Mouse (Mus musculus) telencephalon, adult 2 months (tissue): ENCODE data around the gene Fryl.
"Not testable (repeated sequence)": the region's sequence is repeated elsewhere in the genome, so short reads cannot be mapped to it uniquely, and the experiment has no call there.

Source experiments
- DNase-seq: peaks from one replicate; pipeline ENCODE4 v3.0.0-alpha.2; 2011; ENCODE audit warnings: low read depth, low spot score

Gene Fryl

DNA sequence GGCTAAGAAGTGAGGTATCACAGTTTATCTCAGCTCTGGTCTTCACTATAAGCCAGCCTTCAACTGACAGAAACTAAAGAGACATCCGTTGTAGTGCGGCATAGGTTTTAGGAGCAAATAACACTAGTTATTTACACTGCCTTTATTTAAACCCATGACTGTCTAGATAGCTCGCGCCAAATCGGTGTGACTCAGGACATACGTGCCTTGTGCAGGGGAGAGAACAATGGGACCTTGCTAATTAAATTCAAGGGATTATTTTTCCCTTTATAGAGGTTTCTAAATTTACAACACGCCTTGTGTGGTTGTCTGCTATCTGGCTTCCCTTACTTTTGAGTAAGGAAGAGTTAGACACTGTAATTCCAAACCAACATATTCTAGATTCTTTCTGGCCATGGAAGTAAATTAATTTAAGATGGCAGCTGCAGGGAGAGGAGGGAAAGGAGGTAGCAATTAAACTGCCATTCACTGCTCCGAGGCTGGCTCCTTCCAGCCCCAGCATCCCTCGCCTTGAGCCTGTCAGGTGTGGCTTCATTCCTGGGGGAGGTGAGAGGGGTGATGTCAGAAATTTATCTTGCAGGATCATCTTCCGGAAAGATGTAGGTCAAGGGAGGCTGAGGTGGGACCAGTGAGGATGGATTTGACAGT lies 154.0 kb downstream of the Fryl start:
- peak; percentile 18 for DNase-seq

GRCm38 (mm10) chr5:73092236-73092635 lies 164.2 kb downstream of the Fryl start:
- DNase-seq = no peak

GRCm38 (mm10) chr5:73089158-73089557 lies 167.3 kb downstream of the Fryl start:
- no peak for DNase-seq

DNA sequence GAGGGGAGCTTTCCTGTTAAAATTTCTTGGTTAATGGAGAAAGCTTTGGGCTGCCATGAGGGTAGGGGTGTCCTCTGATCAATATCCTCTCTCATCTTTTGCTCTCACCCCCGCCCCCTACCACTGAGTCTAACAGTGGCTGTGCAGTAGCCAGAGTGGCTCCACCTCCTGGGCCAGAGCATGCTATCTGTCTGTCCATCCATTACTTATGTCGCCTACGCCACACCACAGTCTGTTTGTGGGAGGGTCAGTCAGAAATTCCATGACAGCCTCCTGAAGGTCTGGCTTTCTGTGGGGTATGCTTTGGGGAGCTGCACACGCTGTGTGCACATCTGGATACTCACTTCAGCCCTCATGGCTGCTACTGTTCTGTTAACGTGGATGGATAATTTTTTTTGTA lies 174.9 kb downstream of the Fryl start:
- no peak for DNase-seq

DNA sequence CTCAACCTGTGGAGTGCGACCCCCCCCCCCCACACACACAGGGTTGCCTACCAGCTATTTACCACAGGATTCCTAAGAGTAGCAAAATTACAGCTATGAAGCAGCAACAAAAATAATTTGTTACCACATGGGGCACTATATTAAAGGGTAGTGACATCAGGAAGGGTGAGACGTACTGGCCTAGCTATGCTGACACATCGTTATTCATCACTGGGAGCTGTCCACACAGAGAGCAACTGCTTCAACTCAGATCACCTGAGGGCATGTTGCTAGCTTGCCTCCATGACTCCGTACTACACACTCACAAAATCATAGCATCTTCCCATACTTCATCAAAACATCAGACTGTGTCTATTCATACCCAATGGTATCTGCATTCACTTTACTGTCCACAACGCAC lies 176.6 kb downstream of the Fryl start:
- no peak for DNase-seq

DNA sequence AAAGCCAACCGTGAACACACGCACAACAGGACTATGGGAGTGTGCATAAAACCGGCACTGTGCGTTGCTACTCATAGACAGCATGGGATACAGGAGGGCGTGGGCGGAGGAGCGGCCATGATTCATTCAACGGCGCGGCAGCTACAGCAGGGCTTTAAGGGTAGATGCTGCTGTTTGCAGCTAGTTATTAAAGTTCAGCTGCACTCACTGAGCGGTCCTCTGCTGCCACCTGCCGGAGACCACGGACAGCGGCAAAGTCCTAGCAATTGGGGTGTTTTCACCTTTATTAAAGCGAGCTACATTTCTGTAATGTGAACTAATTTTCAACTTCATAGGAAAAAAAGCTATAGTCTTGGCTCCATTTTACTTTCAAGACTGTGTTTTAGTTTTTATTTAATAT lies 185.1 kb downstream of the Fryl start:
- peak; percentile 64 for DNase-seq

- DNase-seq = no peak
Observed at GRCm38 (mm10) chr5:73066946-73067345, 189.5 kb downstream of the Fryl start.

DNA sequence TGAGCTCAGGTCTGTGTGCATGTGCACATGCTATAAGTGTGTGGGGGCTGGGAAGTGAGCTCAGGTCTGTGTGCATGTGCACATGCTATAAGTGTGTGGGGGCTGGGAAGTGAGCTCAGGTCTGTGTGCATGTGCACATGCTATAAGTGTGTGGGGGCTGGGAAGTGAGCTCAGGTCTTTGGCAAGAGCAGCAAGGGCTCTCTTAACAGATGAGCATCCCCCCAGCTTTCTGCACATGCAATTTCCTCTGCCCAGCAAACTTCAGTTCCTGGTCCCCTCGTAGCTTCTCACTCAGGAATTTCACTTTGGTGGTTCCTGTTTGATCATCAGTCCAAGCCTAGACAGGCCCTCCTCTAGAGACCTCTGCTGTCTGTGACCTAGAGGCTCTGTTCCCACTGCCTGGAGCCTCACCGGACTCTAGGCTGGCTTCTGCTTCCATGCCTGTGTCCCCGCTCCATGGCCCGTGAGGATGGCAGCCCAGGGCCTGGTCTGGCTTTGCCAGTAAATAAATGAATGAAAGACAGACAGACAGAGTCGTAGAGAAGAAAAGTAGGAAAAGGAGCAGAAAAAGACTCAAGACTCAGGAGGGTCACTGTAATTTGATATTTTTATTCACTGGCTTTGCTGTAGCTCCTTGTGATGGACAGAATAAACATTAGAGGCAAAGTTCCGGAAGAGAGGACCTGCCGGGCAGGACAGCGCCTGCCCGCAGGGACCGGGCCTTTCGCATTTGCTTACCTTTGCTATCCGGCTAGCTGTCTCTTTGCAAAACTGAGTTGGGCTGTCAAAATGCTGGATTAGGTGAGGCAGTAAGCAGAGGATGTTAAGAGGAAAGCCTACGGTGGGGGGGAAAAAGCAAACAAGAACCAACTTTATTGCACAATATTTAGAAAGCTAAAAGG lies 192.4 kb downstream of the Fryl start:
- DNase-seq = no peak

DNA sequence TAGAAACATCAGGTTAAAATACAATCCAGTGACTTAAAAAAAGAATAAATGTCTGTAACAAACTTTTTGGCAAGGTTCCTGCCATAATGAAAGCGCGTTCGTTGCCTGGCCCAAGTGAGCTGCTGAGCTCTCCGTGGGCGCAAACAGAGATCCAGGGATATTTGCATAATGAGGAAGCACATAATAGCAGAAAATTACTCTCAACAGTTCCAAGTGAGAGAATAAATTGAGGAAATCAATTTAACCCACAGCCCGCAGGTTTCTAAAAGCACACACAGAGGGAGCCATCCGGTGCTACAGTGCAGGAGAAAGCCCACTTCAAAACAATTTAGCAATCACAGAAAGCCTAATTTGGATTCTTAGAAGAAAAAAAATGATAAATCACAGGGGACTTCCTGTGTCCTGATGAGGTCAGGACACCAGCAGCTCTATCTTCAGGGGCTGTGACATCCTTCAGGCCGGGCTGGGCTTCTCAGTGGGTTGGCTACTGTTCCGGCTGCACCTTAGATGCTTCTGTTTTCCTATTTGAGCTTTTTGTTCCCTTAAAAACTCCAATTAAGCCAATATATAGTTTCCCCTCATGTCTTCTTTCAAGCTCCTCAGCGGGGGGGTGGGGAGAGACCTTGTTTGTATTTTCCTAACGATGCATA lies 194.8 kb downstream of the Fryl start:
- DNase-seq = peak; percentile 52

- no peak for DNase-seq
Observed at GRCm38 (mm10) chr5:73056937-73057336, 199.5 kb downstream of the Fryl start.

DNA sequence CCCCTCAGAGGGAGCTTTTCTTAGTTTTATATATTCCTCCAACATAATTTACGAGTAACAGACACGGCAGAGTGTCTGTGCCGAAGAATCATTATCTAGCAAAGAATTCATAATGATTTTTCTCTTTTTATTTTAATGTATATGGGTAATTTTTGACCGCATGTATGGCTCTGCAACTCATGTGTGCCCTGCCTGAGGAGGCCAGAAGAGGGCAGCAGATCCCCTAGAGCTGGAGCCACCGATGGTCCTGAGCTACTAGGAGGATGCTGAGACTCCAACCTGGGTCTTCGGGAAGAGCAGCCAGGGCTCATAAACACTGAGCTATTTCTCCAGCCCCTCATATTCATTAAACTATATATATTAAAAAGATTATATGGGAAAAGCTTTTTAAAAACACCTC lies 200.0 kb downstream of the Fryl start:
- DNase-seq = no peak

DNA sequence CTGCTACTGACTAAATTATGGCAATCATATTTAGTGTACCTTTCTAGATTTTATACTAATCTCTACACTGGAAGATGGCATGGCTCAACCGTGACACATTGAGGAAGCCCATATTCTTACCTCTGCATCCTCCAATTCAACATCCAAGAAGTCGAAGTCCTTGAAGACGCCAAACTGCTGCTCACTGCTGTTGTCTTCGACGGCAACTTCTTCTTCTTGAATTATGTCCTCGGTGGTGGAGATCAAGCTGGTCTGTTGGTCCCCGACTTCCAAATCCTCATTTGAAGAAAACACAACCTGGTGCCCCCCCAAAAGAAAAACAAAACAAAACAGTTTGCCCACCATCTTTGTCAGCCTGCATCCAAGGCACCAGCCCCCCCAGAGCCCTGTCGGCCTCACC lies 202.5 kb downstream of the Fryl start:
- no peak for DNase-seq

GRCm38 (mm10) chr5:73047651-73048245 lies 208.7 kb downstream of the Fryl start:
- no peak for DNase-seq

- no peak for DNase-seq
Observed at GRCm38 (mm10) chr5:73044055-73044454, 212.4 kb downstream of the Fryl start.

- DNase-seq = no peak
Observed at GRCm38 (mm10) chr5:73032481-73032880, 223.9 kb downstream of the Fryl start.

DNA sequence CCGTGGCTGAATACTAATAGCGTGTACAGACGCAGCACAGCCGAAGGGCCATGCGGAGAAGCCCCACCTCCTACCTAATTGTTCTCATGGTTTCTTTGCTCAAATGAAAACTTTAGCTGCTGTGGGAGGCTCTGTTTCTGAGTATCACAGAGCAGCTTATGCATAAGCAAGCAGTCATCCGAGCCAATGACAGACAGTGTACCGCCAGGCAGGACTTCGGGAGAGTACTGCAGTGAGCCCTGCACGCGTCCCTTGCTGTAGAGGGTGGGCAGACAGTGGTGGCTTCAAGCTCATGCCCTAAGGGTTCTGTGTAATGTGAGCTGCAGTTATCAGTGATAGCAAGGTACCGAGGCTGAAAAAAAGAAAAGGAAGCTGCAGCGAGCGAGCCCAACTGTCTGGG lies 227.8 kb downstream of the Fryl start:
- DNase-seq = no peak

GRCm38 (mm10) chr5:73023801-73024200 lies 232.6 kb downstream of the Fryl start:
- DNase-seq = no peak

DNA sequence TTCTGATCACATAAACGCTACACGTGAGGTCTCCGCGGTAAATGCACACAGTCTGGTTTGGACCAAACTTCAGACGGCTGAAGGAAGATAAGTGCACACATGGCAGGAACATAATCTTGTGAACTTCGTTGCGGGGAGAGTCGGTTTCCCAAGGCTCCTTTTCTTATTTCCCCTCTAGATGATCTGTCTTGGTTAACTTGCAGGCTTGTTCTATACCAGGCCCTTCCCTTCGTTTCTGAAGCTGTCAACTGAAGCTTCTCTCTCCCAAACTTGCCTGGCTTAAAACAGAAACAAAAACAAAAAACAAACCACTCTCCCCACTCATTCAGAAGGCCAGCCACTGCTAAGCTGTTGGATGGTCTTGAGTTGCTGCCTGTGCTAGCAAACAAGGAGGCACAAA lies 241.7 kb downstream of the Fryl start:
- DNase-seq = no peak

DNA sequence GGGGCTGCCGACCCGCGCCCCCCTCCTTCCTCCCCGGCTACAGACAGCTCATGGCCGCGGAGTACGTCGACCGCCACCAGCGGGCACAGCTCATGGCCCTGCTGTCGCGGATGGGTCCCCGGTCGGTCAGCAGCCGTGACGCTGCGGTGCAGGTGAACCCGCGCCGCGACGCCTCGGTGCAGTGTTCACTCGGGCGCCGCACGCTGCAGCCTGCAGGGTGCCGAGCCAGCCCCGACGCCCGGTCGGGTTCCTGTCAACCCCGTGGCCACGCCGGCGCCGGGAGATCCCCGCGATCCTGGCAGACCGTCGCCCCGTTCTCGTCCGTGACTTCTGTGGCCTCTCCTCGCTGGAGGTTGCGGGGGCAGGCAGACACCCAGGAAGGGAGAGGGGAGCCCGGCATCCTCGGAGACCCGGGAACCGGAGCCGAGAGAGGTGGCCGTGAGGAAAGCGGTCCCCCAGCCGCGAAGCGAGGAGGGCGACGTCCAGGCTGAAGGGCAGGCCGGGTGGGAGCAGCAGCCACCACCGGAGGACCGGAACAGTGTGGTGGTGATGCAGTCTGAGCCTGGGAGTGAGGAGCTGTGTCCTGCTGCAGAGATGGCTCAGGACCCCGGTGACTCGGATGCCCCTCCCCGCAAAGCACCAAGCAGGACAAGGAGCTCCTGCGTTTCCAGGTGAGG lies 242.7 kb downstream of the Fryl start:
- DNase-seq = not testable (repeated sequence)

- DNase-seq = not testable (repeated sequence)
Observed at GRCm38 (mm10) chr5:73012884-73013610, 243.4 kb downstream of the Fryl start.

- DNase-seq = not testable (repeated sequence)
Observed at GRCm38 (mm10) chr5:73011806-73012205, 244.6 kb downstream of the Fryl start.
